Mouse (Mus musculus) left cerebral cortex, postnatal 4 days (tissue): ENCODE data around the gene Platr25. TPM values are rescaled to one million over a fixed set of nuclear protein-coding genes. Genes with fewer than 3 reads are reported as not detected.
"Not testable (repeated sequence)": the region's sequence is repeated elsewhere in the genome, so short reads cannot be mapped to it uniquely, and the experiment has no call there.

Experiments
- DNase-seq: peaks from one replicate; pipeline ENCODE4 v3.0.0-alpha.2; 2022
- intact Hi-C: fragments of 180-260 bp; cut with DNase I; formaldehyde crosslinking; loops from one replicate; pipeline ENCODE4 v1.15.1; 2025
- microRNA-seq: library from miRNA; unstranded; fragments of <30 nt; microRNA quantifications from one replicate; pipeline ENCODE4 v1.2.0, GENCODE M21; 2022
- total RNA-seq, 2 experiments: library from RNA; stranded (reverse); gene quantifications; 2 replicates each; pipeline ENCODE4 v1.2.3; 2021

Platr25 gene
- total RNA-seq, result 10 to 100 TPM; 15.2 to 20.5 TPM

- intact Hi-C loops, result loop anchor here (10.0 kb wide), 1 partner anchor 574 kb away; no protein-coding TSS in a partner anchor
Observed at GRCm38 (mm10) chr13:62760432-62761415, at the start of gene Platr25. TSS of gene Platr25 (minus strand) at chr13:62760709.

DNA sequence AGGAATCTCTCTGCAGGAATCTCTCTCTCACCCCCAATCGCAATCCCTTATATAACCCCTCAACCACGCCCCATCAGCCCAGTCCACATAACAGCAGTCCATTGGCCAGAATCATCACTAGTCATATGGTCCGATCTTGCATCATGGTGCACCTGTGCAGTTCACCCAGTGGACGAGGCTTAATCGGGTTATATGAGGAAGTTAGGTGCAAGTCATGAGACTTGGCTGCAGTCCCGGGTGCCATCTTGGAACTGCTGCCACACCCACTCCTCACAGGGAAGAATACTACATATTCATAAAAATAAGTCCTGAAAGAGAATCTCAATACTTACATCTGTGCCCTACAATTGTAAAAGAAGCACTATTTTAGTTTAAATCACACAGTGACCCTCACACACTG, 47.5 kb upstream of the Platr25 start:
- intact Hi-C loops, DNase-seq: not testable (repeated sequence)

More at GRCm38 (mm10) chr13:62760432-62761415, at the start of gene Platr25:
- peak; percentile 46 for DNase-seq

DNA sequence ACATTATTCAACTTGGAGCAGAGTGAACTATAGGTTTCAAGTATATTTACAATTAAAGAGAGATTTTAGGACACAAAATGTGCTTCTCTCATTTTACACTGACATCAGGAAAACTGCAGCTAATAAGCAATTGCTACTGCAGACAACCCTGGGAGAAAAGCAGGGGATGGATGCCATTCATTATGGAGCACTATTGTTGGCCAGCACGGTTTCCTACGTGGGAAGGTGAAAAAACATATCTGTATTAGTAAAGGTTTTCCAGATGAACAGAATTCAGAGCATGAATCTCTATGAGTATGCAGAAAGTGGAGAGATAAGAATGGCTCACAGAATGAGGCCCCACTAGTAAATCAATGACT, 25.6 kb upstream of the Platr25 start:
- DNase-seq, intact Hi-C loops: not testable (repeated sequence)

- intact Hi-C loops, result not testable (repeated sequence)
- DNase-seq, result peak; percentile 11
Observed at GRCm38 (mm10) chr13:62785199-62786134, 25.0 kb upstream of the Platr25 start, which contains the start of gene Gm5141. TSS of gene Gm5141 (minus strand) at chr13:62785808.

DNA sequence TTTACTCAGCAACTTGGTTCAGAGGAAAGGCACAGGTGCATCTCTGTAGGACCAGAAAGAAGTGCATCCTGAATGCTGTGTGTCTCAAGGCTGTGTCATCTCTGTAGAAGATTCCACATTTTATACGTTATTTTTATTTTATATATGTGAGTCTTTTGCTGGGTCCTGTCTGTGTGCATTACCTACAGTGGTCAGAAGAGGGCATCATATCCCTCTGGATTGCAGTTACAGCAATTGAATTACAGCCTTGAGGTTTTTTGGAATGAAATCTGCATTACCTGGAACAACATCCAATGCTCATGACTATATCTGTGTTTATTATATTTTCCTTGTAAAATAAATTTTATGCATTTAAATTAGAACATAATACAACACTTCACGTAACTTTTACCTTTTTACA, 3.3 kb upstream of the Platr25 start:
- intact Hi-C loops, result loop anchor here (10.0 kb wide), 1 partner anchor 571 kb away; no protein-coding TSS in a partner anchor
- peak; percentile 23 for DNase-seq

DNA sequence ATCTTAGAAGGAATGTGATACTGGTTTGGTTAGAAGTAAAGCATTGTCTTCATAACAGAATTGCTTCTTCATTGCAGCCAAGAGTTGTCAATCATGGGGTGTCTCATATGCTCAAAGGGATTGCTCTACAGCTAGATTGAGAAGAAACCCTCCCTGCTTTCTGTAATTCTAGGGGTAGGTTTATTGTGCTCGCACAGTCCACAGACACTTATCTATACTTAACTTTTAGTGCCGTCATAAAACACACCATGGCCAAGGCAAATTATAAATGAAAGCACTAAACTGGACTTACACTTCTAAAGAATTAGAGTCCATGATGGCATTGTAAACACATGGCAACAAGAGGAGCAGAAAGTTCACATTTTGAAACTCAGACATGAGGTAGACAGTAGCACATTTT, 27.2 kb downstream of the Platr25 start:
- intact Hi-C loops, result no loop called here
- DNase-seq, result no peak

GRCm38 (mm10) chr13:62712611-62713010, 47.9 kb downstream of the Platr25 start:
- DNase-seq, intact Hi-C loops: not testable (repeated sequence)

DNA sequence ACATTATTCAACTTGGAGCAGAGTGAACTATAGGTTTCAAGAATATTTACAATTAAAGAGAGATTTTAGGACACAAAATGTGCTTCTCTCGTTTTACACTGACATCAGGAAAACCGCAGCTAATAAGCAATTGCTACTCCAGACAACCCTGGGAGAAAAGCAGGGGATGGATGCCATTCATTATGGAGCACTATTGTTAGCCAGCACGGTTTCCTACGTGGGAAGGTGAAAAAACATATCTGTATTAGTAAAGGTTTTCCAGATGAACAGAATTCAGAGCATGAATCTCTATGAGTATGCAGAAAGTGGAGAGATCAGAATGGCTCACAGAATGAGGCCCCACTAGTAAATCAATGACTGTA, 75.2 kb downstream of the Platr25 start:
- intact Hi-C loops, DNase-seq: not testable (repeated sequence)

DNA sequence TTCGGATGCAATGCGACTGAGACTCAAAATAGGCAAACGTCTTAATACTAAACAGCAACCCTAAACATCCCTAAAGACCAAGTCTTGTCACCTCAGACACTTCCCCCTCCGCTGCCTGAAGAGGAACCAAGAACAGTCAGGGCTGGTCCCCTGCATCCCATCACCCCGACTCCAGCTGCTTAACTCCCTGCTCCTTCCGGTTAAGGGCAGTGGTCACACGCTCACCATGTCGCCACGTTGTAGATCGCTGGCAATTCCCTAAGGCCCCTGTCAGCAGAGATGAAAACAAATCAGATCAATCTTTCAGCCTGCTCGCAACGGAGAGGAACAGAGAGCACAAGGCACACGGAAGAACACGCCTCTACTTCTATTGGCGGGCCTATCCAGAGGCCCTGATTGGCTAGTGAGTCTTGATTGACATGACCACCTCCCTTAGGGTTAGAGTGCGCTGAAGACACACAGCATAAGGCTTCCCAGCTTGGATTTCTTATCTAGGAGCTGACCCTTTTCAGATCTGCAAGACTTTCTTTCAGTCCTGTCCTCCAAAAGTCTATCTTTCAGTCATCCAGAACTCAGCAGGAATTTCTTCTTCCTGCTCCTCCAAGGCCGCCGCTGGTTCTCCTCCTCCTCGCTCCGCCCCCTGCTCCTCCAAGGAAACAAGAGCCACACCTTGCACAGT, 75.8 kb downstream of the Platr25 start:
- DNase-seq, result peak; percentile 4
- intact Hi-C loops, result not testable (repeated sequence)

DNA sequence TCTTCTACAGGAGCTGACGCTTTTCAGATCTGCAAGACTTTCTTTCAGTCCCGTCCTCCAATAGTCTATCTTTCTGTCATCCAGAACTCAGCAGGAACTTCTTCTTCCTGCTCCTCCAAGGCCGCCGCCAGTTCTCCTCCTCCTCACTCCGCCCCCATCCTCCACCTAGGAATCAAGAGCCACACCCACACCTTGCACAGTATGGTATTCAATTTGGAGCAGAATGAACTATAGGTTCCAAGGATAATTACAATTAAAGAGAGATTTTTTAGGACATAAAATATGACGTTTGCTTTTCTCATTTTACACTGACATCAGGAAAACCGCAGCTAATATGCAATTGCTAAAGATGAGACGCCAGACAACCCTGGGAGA, 107.2 kb downstream of the Platr25 start:
- intact Hi-C loops, result no loop called here
- DNase-seq, result peak; percentile 1

DNA sequence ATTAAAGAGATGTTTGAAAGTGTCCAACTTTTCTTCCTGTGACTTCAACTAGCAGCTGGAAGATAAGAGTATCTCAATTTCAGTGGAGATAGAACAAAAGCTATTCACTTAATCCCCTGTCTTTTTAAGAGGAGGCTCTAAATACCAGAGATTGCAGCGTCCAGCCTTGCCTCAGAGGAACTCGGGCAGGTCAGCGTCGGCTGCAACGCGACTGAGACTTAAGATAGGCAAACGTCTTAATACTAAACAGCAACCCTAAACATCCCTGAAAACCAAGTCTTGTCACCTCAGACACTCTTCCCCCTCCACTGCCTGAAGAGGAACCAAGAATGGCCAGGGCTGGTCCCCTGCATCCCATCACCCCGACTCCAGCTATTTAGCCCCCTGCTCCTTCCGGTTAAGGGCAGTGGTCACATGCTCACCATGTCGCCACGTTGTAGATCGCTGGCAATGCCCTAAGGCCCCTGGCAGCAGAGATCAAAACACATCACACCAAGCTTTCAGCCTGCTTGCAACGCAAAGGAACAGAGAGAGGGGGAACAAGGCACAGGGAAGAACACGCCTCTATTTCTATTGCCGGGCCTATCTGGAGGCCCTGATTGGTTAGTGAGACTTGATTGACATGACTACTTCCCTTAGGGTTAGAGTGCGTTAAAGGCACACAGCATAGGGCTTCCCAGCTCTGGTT, 107.7 kb downstream of the Platr25 start:
- intact Hi-C loops, result not testable (repeated sequence)
- DNase-seq, result peak; percentile 52

GRCm38 (mm10) chr13:62627071-62627470, 133.4 kb downstream of the Platr25 start:
- peak; percentile 13 for DNase-seq
- intact Hi-C loops, result loop anchor here (10.0 kb wide), 1 partner anchor 228 kb away; the partner anchor contains the start of gene Fbp2

- intact Hi-C loops, result loop anchor here (10.0 kb wide), 1 partner anchor 231 kb away; the partner anchor contains the start of gene Fbp2
- not testable (repeated sequence) for DNase-seq
Observed at GRCm38 (mm10) chr13:62624277-62624665, 136.2 kb downstream of the Platr25 start.

- intact Hi-C loops, result loop anchor here (10.0 kb wide), 1 partner anchor 231 kb away; the partner anchor contains the start of gene Fbp2
- DNase-seq, result peak; percentile 72
Observed at GRCm38 (mm10) chr13:62623577-62624276, 136.8 kb downstream of the Platr25 start, which contains the start of gene 6720489N17Rik. TSS of gene 6720489N17Rik (minus strand) at chr13:62624182.

Small RNAs within 50 kb of the gene (microRNA-seq; reads per million reads assigned to microRNA genes)
- gene Gm24020, result not detected
- gene Gm24588, result not detected
- gene Mir713, result not detected

Other genes starting within 250 kb of the Platr25 start
- gene Zfp935, start 202.2 kb downstream of the Platr25 start, total RNA-seq, result 1 to 10 TPM in 1 of 2 experiments, under 1 TPM in 1; 0.74 to 2.3 TPM
- gene Zfp934, start 189.5 kb downstream of the Platr25 start, total RNA-seq, result 1 to 10 TPM; 7.8 to 9.4 TPM
- gene 6720489N17Rik, start 136.5 kb downstream of the Platr25 start, total RNA-seq, result 1 to 10 TPM; 4.0 to 4.4 TPM
- gene Gm5141, start 25.1 kb upstream of the Platr25 start, total RNA-seq, result 1 to 10 TPM; 6.7 to 9.7 TPM
- gene Fbp2, start 97.7 kb upstream of the Platr25 start, total RNA-seq, result under 1 TPM in 1 of 2 experiments, not detected in 1; 0.79 TPM
- gene Fbp1, start 127.6 kb upstream of the Platr25 start, total RNA-seq, result under 1 TPM; 0.46 to 0.92 TPM
- 10 to 100 TPM; 42.3 to 51.9 TPM for gene 2010111I01Rik, start 204.2 kb upstream of the Platr25 start, total RNA-seq